Comparison of ENCODE assay signal across 39 mouse cellular contexts in the genomic region with DNA sequence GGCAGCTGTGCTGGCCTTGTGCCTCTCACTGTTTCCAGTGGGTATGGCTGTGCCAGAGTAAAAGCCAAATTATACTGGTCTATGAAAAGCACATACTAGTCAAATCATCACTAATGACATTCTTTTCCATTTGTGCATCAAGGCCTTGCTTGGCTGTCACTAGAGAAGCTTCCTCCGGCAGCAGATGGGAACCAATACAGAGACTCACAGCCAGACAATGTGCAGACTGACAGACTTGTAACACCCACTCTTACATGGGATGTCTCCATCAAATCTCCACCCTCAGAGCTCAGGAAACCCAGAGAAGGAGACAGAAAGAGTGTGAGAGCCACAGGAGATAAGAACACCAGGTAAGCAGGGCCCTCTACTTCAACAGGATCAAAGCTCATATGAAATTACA. TPM values are rescaled to one million over a fixed set of nuclear protein-coding genes. Genes with fewer than 3 reads are reported as not detected.
DNase-seq lines count a peak whose midpoint lies in the region; ATAC-seq and TF ChIP-seq lines count a peak whose summit lies in the region.
"Had no signal": no experiment of that assay in that cellular context is flagged by ENCODE, and none has a peak within 500 bp of the region (broad histone marks: within the 10 kb centered on the region; RNA-seq: fewer than 3 reads in every experiment).

No protein-coding gene starts in this region.

- DNase-seq in adrenal gland, postnatal 36 days: peak; percentile 9 to 10
- no peak for DNase-seq in adrenal gland, postnatal 10 days
- peak; percentile 41 for DNase-seq in gastrocnemius, postnatal 25 days
- no peak for DNase-seq in gastrocnemius, postnatal 14 days
- peak in 1 of 2 experiments; percentile 49 for DNase-seq in layer of hippocampus, adult 2 months (ENCODE audit: low spot score in 2 of 2)
- no peak for DNase-seq in midbrain, embryonic 14.5 days
- DNase-seq in spleen, adult 18-20 months: no peak
- DNase-seq: cerebellum, adult 11 months; cerebellum, adult 9-10 months; cerebellum, postnatal 36 days; embryo, embryonic 11 days; heart, postnatal 14 days; kidney, adult 11 months; kidney, postnatal 25 days; left cerebral cortex, postnatal 4 days; liver, postnatal 0 days; lung, postnatal 36 days; thymus, postnatal 25 days had no signal

- no peak for ATAC-seq in midbrain, embryonic 14.5 days (ENCODE audit: low FRiP score, low TSS enrichment)
- ATAC-seq: forebrain, embryonic 15.5 days; inflammation-experienced regulatory T-cells, adult 6 months; liver, embryonic 12.5 days; liver, postnatal 0 days; Patski had no signal

- H3K9me3 ChIP-seq in midbrain, embryonic 14.5 days (ENCODE audit: control insufficient read depth, low read length): no peaks in the 10 kb centered on the region
- H3K9me3 ChIP-seq: embryonic facial prominence, embryonic 12.5 days; forebrain, embryonic 15.5 days; hindbrain, embryonic 15.5 days; kidney, embryonic 15.5 days; liver, embryonic 12.5 days; stomach, embryonic 15.5 days had no signal

- intact Hi-C loops in gastrocnemius, postnatal 14 days (cut with DNase I; ENCODE audit: low total_unique reads): no loop called here

- H3K27me3 ChIP-seq in midbrain, embryonic 14.5 days (ENCODE audit: control insufficient read depth, insufficient read depth, low read length): no peaks in the 10 kb centered on the region
- H3K27me3 ChIP-seq: embryonic facial prominence, embryonic 12.5 days; forebrain, embryonic 15.5 days; hindbrain, embryonic 15.5 days; kidney, embryonic 15.5 days; liver, embryonic 12.5 days; neural tube, embryonic 12.5 days; Patski; stomach, embryonic 15.5 days had no signal

- no peak overlapping the region for H3K9ac ChIP-seq in midbrain, embryonic 14.5 days (replicated peaks; ENCODE audit: low read length)
- H3K9ac ChIP-seq: embryonic facial prominence, embryonic 12.5 days; forebrain, embryonic 15.5 days; hindbrain, embryonic 15.5 days; kidney, embryonic 15.5 days; liver, embryonic 12.5 days; liver, postnatal 0 days; neural tube, embryonic 12.5 days; stomach, embryonic 15.5 days had no signal

- no peaks in the 10 kb centered on the region for H3K4me1 ChIP-seq in midbrain, embryonic 14.5 days (ENCODE audit: control insufficient read depth, insufficient read depth, low read length)
- H3K4me1 ChIP-seq: embryonic facial prominence, embryonic 12.5 days; forebrain, embryonic 15.5 days; hindbrain, embryonic 10.5 days; hindbrain, embryonic 15.5 days; kidney, embryonic 15.5 days; liver, embryonic 12.5 days; neural tube, embryonic 12.5 days; stomach, embryonic 15.5 days had no signal

- H3K27ac ChIP-seq in layer of hippocampus, adult 2 months: 0 out of 2 replicates have a peak overlapping the region, but pooled peaks have one; percentile 46
- H3K27ac ChIP-seq in midbrain, embryonic 14.5 days (replicated peaks; ENCODE audit: low read depth, low read length): no peak overlapping the region
- H3K27ac ChIP-seq: embryonic facial prominence, embryonic 12.5 days; forebrain, embryonic 15.5 days; hindbrain, embryonic 10.5 days; hindbrain, embryonic 15.5 days; kidney, embryonic 15.5 days; liver, embryonic 12.5 days; neural tube, embryonic 12.5 days; stomach, embryonic 15.5 days had no signal

- no peak overlapping the region for H3K4me2 ChIP-seq in midbrain, embryonic 14.5 days (ENCODE audit: low read length)
- H3K4me2 ChIP-seq: embryonic facial prominence, embryonic 12.5 days; forebrain, embryonic 15.5 days; hindbrain, embryonic 15.5 days; kidney, embryonic 15.5 days; liver, embryonic 12.5 days; midbrain, embryonic 11.5 days; neural tube, embryonic 12.5 days; stomach, embryonic 15.5 days had no signal

- WGBS in midbrain, embryonic 14.5 days: 78% methylated on average over 1 of the region's 1 CpGs

- no peak overlapping the region for H3K4me3 ChIP-seq in layer of hippocampus, adult 2 months
- H3K4me3 ChIP-seq in midbrain, embryonic 14.5 days (replicated peaks; ENCODE audit: low read depth, low read length): no peak overlapping the region
- H3K4me3 ChIP-seq: embryonic facial prominence, embryonic 12.5 days; forebrain, embryonic 15.5 days; hindbrain, embryonic 10.5 days; hindbrain, embryonic 15.5 days; kidney, embryonic 15.5 days; liver, embryonic 12.5 days; myocyte; neural tube, embryonic 12.5 days; stomach, embryonic 15.5 days had no signal

- no peaks in the 10 kb centered on the region for H3K36me3 ChIP-seq in midbrain, embryonic 14.5 days (ENCODE audit: control insufficient read depth, insufficient read depth, low read length)
- H3K36me3 ChIP-seq: embryonic facial prominence, embryonic 12.5 days; forebrain, embryonic 15.5 days; G1E; hindbrain, embryonic 10.5 days; hindbrain, embryonic 15.5 days; kidney, embryonic 15.5 days; liver, embryonic 12.5 days; neural tube, embryonic 12.5 days; stomach, embryonic 15.5 days had no signal

- TF ChIP-seq CTCF in layer of hippocampus, adult 2 months (conservative IDR thresholded peaks at IDR 0.05): no peak

RNA-seq across cellular contexts. Expression of gene Dmp1, which starts 7.3 kb away (rescaled TPM):
- not detected for total RNA-seq in adrenal gland, postnatal 36 days (2021)
- 1 to 10 TPM in 1 of 2 experiments, under 1 TPM in 1; 0.18 to 8.6 TPM for total RNA-seq in adrenal gland, postnatal 10 days (2021)
- 1 to 10 TPM; 2.0 to 2.2 TPM for total RNA-seq in gastrocnemius, postnatal 25 days (2021)
- 1 to 10 TPM; 2.7 to 4.2 TPM for total RNA-seq in gastrocnemius, postnatal 14 days (2021)
- 1 to 10 TPM; 4.4 to 5.2 TPM for total RNA-seq in layer of hippocampus, adult 2 months (2021)
- 0.50 and 0.66 TPM in 2 replicates for polyA plus RNA-seq in midbrain, embryonic 14.5 days (2014; fragmentation: Nextera tagmentation; extraction: Ambion mirVana)
- total RNA-seq: granulocyte monocyte progenitor cell, adult 5-6 weeks; heart, postnatal 14 days; megakaryocyte, adult 5-6 weeks; midbrain, postnatal 0 days had no signal
- polyA plus RNA-seq: G1E; heart, embryonic 14.5 days; inflammation-experienced regulatory T-cells, adult 6 months; liver, embryonic 12.5 days; liver, postnatal 0 days; Patski had no signal

RNA-seq across cellular contexts. Expression of gene Dspp, which starts 24.6 kb away (rescaled TPM):
- total RNA-seq in adrenal gland, postnatal 36 days (2021): not detected
- not detected for total RNA-seq in adrenal gland, postnatal 10 days (2021)
- total RNA-seq in gastrocnemius, postnatal 25 days (2021): not detected
- not detected for total RNA-seq in gastrocnemius, postnatal 14 days (2021)
- total RNA-seq in layer of hippocampus, adult 2 months (2021): not detected
- not detected in 2 replicates for polyA plus RNA-seq in midbrain, embryonic 14.5 days (2014; fragmentation: Nextera tagmentation; extraction: Ambion mirVana)
- total RNA-seq: granulocyte monocyte progenitor cell, adult 5-6 weeks; heart, postnatal 14 days; layer of hippocampus, postnatal 14 days; left cerebral cortex, postnatal 4 days; megakaryocyte, adult 5-6 weeks; midbrain, postnatal 0 days had no signal
- polyA plus RNA-seq: embryonic facial prominence, embryonic 12.5 days; G1E; heart, embryonic 14.5 days; hindbrain, embryonic 10.5 days; hindbrain, embryonic 15.5 days; inflammation-experienced regulatory T-cells, adult 6 months; kidney, embryonic 15.5 days; limb, embryonic 14.5 days; liver, embryonic 12.5 days; liver, postnatal 0 days; lung, embryonic 16.5 days; midbrain, embryonic 11.5 days; midbrain, postnatal 0 days; myocyte; neural tube, embryonic 12.5 days; Patski; small intestine, adult 2 months; stomach, embryonic 15.5 days had no signal

Comparison
In these comparisons a context has a peak if more than half of its experiments do, and no peak if none do; other contexts are left out.
1. DNase-seq: peak in adrenal gland, postnatal 36 days (2 of 2) and gastrocnemius, postnatal 25 days (single experiment); none in adrenal gland, postnatal 10 days (single experiment), gastrocnemius, postnatal 14 days (single experiment), midbrain, embryonic 14.5 days (single experiment) and spleen, adult 18-20 months (0 of 2).